ENCODE assay signal across 22 mouse cellular contexts in genomic region chr1:87164164-87164795, GRCm38 (mm10). TPM values are rescaled to one million over a fixed set of nuclear protein-coding genes. Genes with fewer than 3 reads are reported as not detected.
DNase-seq lines count a peak whose midpoint lies in the region; ATAC-seq and TF ChIP-seq lines count a peak whose summit lies in the region.
"Had no signal": no experiment of that assay in that cellular context is flagged by ENCODE, and none has a peak within 500 bp of the region (broad histone marks: within the 10 kb centered on the region; RNA-seq: fewer than 3 reads in every experiment).

No protein-coding gene starts in this region.

- no peak for DNase-seq in kidney, postnatal 0 days (ENCODE audit: low spot score)
- no peak for DNase-seq in kidney, postnatal 10 days
- peak; percentile 32 for DNase-seq in forebrain, embryonic 14.5 days (ENCODE audit: low spot score)
- no peak for DNase-seq in hindbrain, embryonic 14.5 days (ENCODE audit: low spot score)
- no peak for DNase-seq in gastrocnemius, adult 18-20 months (ENCODE audit: low spot score)
- DNase-seq in cerebellum, adult 9-11 months, result no peak
- DNase-seq: adrenal gland, postnatal 36 days; cerebellum, adult 9-10 months; embryo, embryonic 11 days; gastrocnemius, postnatal 14 days; kidney, adult 18-20 months; left cerebral cortex, postnatal 4 days; lung, adult 18-20 months; lung, postnatal 4 days; thymus, adult 2 months had no signal

- no peak overlapping the region for H3K4me2 ChIP-seq in kidney, postnatal 0 days (ENCODE audit: low read length)
- H3K4me2 ChIP-seq in forebrain, embryonic 14.5 days (ENCODE audit: low read length), result no peak overlapping the region
- H3K4me2 ChIP-seq in hindbrain, embryonic 14.5 days (replicated peaks), result no peak overlapping the region
- H3K4me2 ChIP-seq in neural tube, embryonic 12.5 days (replicated peaks), result no peak overlapping the region
- H3K4me2 ChIP-seq: stomach, embryonic 15.5 days had no signal

- peak; percentile 33; the same call in 1 of the 2 replicates for ATAC-seq in kidney, postnatal 0 days (replicated peaks; ENCODE audit: low FRiP score, low read depth)
- ATAC-seq in forebrain, embryonic 14.5 days, result peak; percentile 54; the same call in 1 of the 2 replicates
- peak; percentile 11; the same call in 1 of the 2 replicates for ATAC-seq in hindbrain, embryonic 14.5 days (ENCODE audit: low FRiP score)
- ATAC-seq in neural tube, embryonic 12.5 days (ENCODE audit: low FRiP score, low read depth), result 0 out of 2 replicates have a peak, but pooled peaks have one; percentile 39
- ATAC-seq in CD4-positive, CD25-positive, alpha-beta regulatory T cell, adult 4 months, result no peak

- H3K9me3 ChIP-seq in kidney, postnatal 0 days (replicated peaks; ENCODE audit: low read length), result no peaks in the 10 kb centered on the region
- H3K9me3 ChIP-seq in forebrain, embryonic 14.5 days (replicated peaks; ENCODE audit: control insufficient read depth, low read length), result no peaks in the 10 kb centered on the region
- H3K9me3 ChIP-seq in hindbrain, embryonic 14.5 days (ENCODE audit: control insufficient read depth, low read length), result no peaks in the 10 kb centered on the region
- no peaks in the 10 kb centered on the region for H3K9me3 ChIP-seq in neural tube, embryonic 12.5 days
- H3K9me3 ChIP-seq: stomach, embryonic 15.5 days had no signal

- 0 out of 2 replicates have a peak, but pooled peaks cover 3% of the 10 kb centered on the region for H3K27me3 ChIP-seq in kidney, postnatal 0 days (ENCODE audit: insufficient read depth, low read length)
- no peaks in the 10 kb centered on the region for H3K27me3 ChIP-seq in forebrain, embryonic 14.5 days (replicated peaks; ENCODE audit: control insufficient read depth, insufficient read depth, low read length)
- no peaks in the 10 kb centered on the region for H3K27me3 ChIP-seq in hindbrain, embryonic 14.5 days (ENCODE audit: control insufficient read depth, insufficient read depth, low read length)
- peaks cover 6% of the 10 kb centered on the region; the same call in 1 of the 2 replicates for H3K27me3 ChIP-seq in neural tube, embryonic 12.5 days (replicated peaks)

- H3K4me1 ChIP-seq in kidney, postnatal 0 days (replicated peaks; ENCODE audit: insufficient read depth, low read length), result no peaks in the 10 kb centered on the region
- peaks cover 13% of the 10 kb centered on the region for H3K4me1 ChIP-seq in forebrain, embryonic 14.5 days (ENCODE audit: control insufficient read depth, insufficient read depth, low read length)
- peaks cover 21% of the 10 kb centered on the region for H3K4me1 ChIP-seq in hindbrain, embryonic 14.5 days (replicated peaks; ENCODE audit: control insufficient read depth, insufficient read depth, low read length)
- peaks cover 18% of the 10 kb centered on the region for H3K4me1 ChIP-seq in neural tube, embryonic 12.5 days
- H3K4me1 ChIP-seq: stomach, embryonic 15.5 days had no signal

- H3K27ac ChIP-seq in kidney, postnatal 0 days, result no peak overlapping the region
- H3K27ac ChIP-seq in forebrain, embryonic 14.5 days (ENCODE audit: low read depth, low read length), result peak overlapping the region; percentile 46; the same call in 1 of the 2 replicates
- H3K27ac ChIP-seq in hindbrain, embryonic 14.5 days, result peak overlapping the region; percentile 56; the same call in 1 of the 2 replicates
- H3K27ac ChIP-seq in neural tube, embryonic 12.5 days, result no peak overlapping the region
- H3K27ac ChIP-seq: stomach, embryonic 15.5 days had no signal

- no peaks in the 10 kb centered on the region for H3K36me3 ChIP-seq in kidney, postnatal 0 days (ENCODE audit: insufficient read depth, low read length)
- H3K36me3 ChIP-seq in forebrain, embryonic 14.5 days (ENCODE audit: control insufficient read depth, insufficient read depth, low read length), result no peaks in the 10 kb centered on the region
- H3K36me3 ChIP-seq in hindbrain, embryonic 14.5 days (replicated peaks; ENCODE audit: control insufficient read depth, insufficient read depth), result no peaks in the 10 kb centered on the region
- no peaks in the 10 kb centered on the region for H3K36me3 ChIP-seq in neural tube, embryonic 12.5 days
- H3K36me3 ChIP-seq: stomach, embryonic 15.5 days had no signal

- 17% methylated on average over 11 of the region's 11 CpGs for WGBS in kidney, postnatal 0 days
- WGBS in forebrain, embryonic 14.5 days, result 25% methylated on average over 11 of the region's 11 CpGs
- 27% methylated on average over 11 of the region's 11 CpGs for WGBS in hindbrain, embryonic 14.5 days
- 27% methylated on average over 11 of the region's 11 CpGs for WGBS in neural tube, embryonic 12.5 days

- no peak overlapping the region for H3K9ac ChIP-seq in kidney, postnatal 0 days (ENCODE audit: low read depth, low read length)
- H3K9ac ChIP-seq in forebrain, embryonic 14.5 days (ENCODE audit: low read length), result no peak overlapping the region
- H3K9ac ChIP-seq in hindbrain, embryonic 14.5 days, result no peak overlapping the region
- no peak overlapping the region for H3K9ac ChIP-seq in neural tube, embryonic 12.5 days
- H3K9ac ChIP-seq: stomach, embryonic 15.5 days had no signal

- no peak for TF ChIP-seq CTCF in kidney, postnatal 0 days (IDR thresholded peaks at IDR 0.05; ENCODE audit: low read depth)

- H3K4me3 ChIP-seq in kidney, postnatal 0 days (replicated peaks; ENCODE audit: low read depth, low read length), result no peak overlapping the region
- no peak overlapping the region for H3K4me3 ChIP-seq in forebrain, embryonic 14.5 days (ENCODE audit: low read depth, low read length)
- no peak overlapping the region for H3K4me3 ChIP-seq in hindbrain, embryonic 14.5 days (replicated peaks; ENCODE audit: low read length)
- H3K4me3 ChIP-seq in neural tube, embryonic 12.5 days, result no peak overlapping the region
- H3K4me3 ChIP-seq: stomach, embryonic 15.5 days had no signal

RNA-seq across cellular contexts. Expression of gene Ecel1, which starts 8.0 kb away (rescaled TPM):
- 0.05 and 0.11 TPM in 2 replicates for polyA plus RNA-seq in kidney, postnatal 0 days (2015; fragmentation: Nextera tagmentation; extraction: Ambion mirVana)
- polyA plus RNA-seq in forebrain, embryonic 14.5 days (2014; fragmentation: Nextera tagmentation; extraction: Ambion mirVana), result 18.1 and 18.4 TPM in 2 replicates
- polyA plus RNA-seq in hindbrain, embryonic 14.5 days (2014; fragmentation: Nextera tagmentation; extraction: Ambion mirVana), result 41.7 and 44.0 TPM in 2 replicates
- 65.3 and 70.1 TPM in 2 replicates for polyA plus RNA-seq in neural tube, embryonic 12.5 days (2016; fragmentation: Nextera tagmentation; extraction: Ambion mirVana)
- total RNA-seq in gastrocnemius, adult 18-20 months (2021), result not detected
- under 1 TPM; 0.51 to 0.54 TPM for polyA plus RNA-seq in CD4-positive, CD25-positive, alpha-beta regulatory T cell, adult 4 months (2017; shearing (Covaris generic))
- total RNA-seq: gastrocnemius, postnatal 14 days; heart, adult 8-10 months; liver, adult 2 months had no signal
- polyA plus RNA-seq: liver, adult 2 months had no signal

RNA-seq across cellular contexts. Expression of gene Prss56, which starts 18.8 kb away (rescaled TPM):
- 0.07 TPM in 1 of 2 replicates, not detected in the other for polyA plus RNA-seq in kidney, postnatal 0 days (2015; fragmentation: Nextera tagmentation; extraction: Ambion mirVana)
- polyA plus RNA-seq in forebrain, embryonic 14.5 days (2014; fragmentation: Nextera tagmentation; extraction: Ambion mirVana), result 0.58 and 1.1 TPM in 2 replicates
- polyA plus RNA-seq in hindbrain, embryonic 14.5 days (2014; fragmentation: Nextera tagmentation; extraction: Ambion mirVana), result 4.0 and 5.1 TPM in 2 replicates
- polyA plus RNA-seq in neural tube, embryonic 12.5 days (2016; fragmentation: Nextera tagmentation; extraction: Ambion mirVana), result 2.7 and 4.6 TPM in 2 replicates
- not detected for total RNA-seq in gastrocnemius, adult 18-20 months (2021)
- polyA plus RNA-seq in CD4-positive, CD25-positive, alpha-beta regulatory T cell, adult 4 months (2017; shearing (Covaris generic)), result not detected
- total RNA-seq: adrenal gland, postnatal 36 days; gastrocnemius, postnatal 14 days; heart, adult 8-10 months; liver, adult 2 months had no signal
- polyA plus RNA-seq: heart, embryonic 16.5 days; liver, adult 2 months; spleen, adult 2 months; stomach, embryonic 15.5 days had no signal

RNA-seq across cellular contexts. Expression of gene Chrnd, which starts 26.1 kb away (rescaled TPM):
- polyA plus RNA-seq in kidney, postnatal 0 days (2015; fragmentation: Nextera tagmentation; extraction: Ambion mirVana), result 0.17 and 0.20 TPM in 2 replicates
- polyA plus RNA-seq in forebrain, embryonic 14.5 days (2014; fragmentation: Nextera tagmentation; extraction: Ambion mirVana), result not detected in 2 replicates
- polyA plus RNA-seq in hindbrain, embryonic 14.5 days (2014; fragmentation: Nextera tagmentation; extraction: Ambion mirVana), result not detected in 2 replicates
- polyA plus RNA-seq in neural tube, embryonic 12.5 days (2016; fragmentation: Nextera tagmentation; extraction: Ambion mirVana), result 0.53 and 0.60 TPM in 2 replicates
- 1 to 10 TPM; 2.4 to 3.2 TPM for total RNA-seq in gastrocnemius, adult 18-20 months (2021)
- polyA plus RNA-seq in CD4-positive, CD25-positive, alpha-beta regulatory T cell, adult 4 months (2017; shearing (Covaris generic)), result not detected
- total RNA-seq: adrenal gland, postnatal 36 days; heart, adult 8-10 months; left cerebral cortex, postnatal 4 days; liver, adult 2 months had no signal
- polyA plus RNA-seq: liver, adult 2 months; spleen, adult 2 months had no signal

RNA-seq across cellular contexts. Expression of gene Akp3, which starts 39.5 kb away (rescaled TPM):
- polyA plus RNA-seq in kidney, postnatal 0 days (2015; fragmentation: Nextera tagmentation; extraction: Ambion mirVana), result not detected in 2 replicates
- polyA plus RNA-seq in forebrain, embryonic 14.5 days (2014; fragmentation: Nextera tagmentation; extraction: Ambion mirVana), result not detected in 2 replicates
- polyA plus RNA-seq in hindbrain, embryonic 14.5 days (2014; fragmentation: Nextera tagmentation; extraction: Ambion mirVana), result not detected in 2 replicates
- polyA plus RNA-seq in neural tube, embryonic 12.5 days (2016; fragmentation: Nextera tagmentation; extraction: Ambion mirVana), result not detected in 2 replicates
- total RNA-seq in gastrocnemius, adult 18-20 months (2021), result not detected
- polyA plus RNA-seq in CD4-positive, CD25-positive, alpha-beta regulatory T cell, adult 4 months (2017; shearing (Covaris generic)), result not detected
- total RNA-seq: adrenal gland, postnatal 36 days; gastrocnemius, postnatal 14 days; heart, adult 8-10 months; left cerebral cortex, postnatal 4 days; liver, adult 2 months had no signal
- polyA plus RNA-seq: heart, embryonic 16.5 days; liver, adult 2 months; spleen, adult 2 months; stomach, embryonic 15.5 days had no signal

RNA-seq across cellular contexts. Expression of gene Chrng, which starts 40.2 kb away (rescaled TPM):
- not detected in 2 replicates for polyA plus RNA-seq in kidney, postnatal 0 days (2015; fragmentation: Nextera tagmentation; extraction: Ambion mirVana)
- polyA plus RNA-seq in forebrain, embryonic 14.5 days (2014; fragmentation: Nextera tagmentation; extraction: Ambion mirVana), result not detected in 2 replicates
- not detected in 2 replicates for polyA plus RNA-seq in hindbrain, embryonic 14.5 days (2014; fragmentation: Nextera tagmentation; extraction: Ambion mirVana)
- polyA plus RNA-seq in neural tube, embryonic 12.5 days (2016; fragmentation: Nextera tagmentation; extraction: Ambion mirVana), result 2.0 and 3.2 TPM in 2 replicates
- not detected for total RNA-seq in gastrocnemius, adult 18-20 months (2021)
- polyA plus RNA-seq in CD4-positive, CD25-positive, alpha-beta regulatory T cell, adult 4 months (2017; shearing (Covaris generic)), result under 1 TPM in 1 of 2 experiments, not detected in 1; 0.30 TPM
- total RNA-seq: adrenal gland, postnatal 36 days; heart, adult 8-10 months; left cerebral cortex, postnatal 4 days; liver, adult 2 months had no signal
- polyA plus RNA-seq: liver, adult 2 months; spleen, adult 2 months had no signal

Comparison
In these comparisons a context has a peak if more than half of its experiments do, and no peak if none do; other contexts are left out.
1. H3K27ac ChIP-seq: peak in forebrain, embryonic 14.5 days (single experiment) and hindbrain, embryonic 14.5 days (single experiment); none in kidney, postnatal 0 days (single experiment) and neural tube, embryonic 12.5 days (single experiment).
2. RNA of gene Ecel1, which starts 8.0 kb away (polyA plus RNA-seq): 65.3 to 70.1 TPM in neural tube, embryonic 12.5 days, 41.7 to 44.0 TPM in hindbrain, embryonic 14.5 days and 18.1 to 18.4 TPM in forebrain, embryonic 14.5 days; 0.51 to 0.54 TPM in CD4-positive, CD25-positive, alpha-beta regulatory T cell, adult 4 months and 0.05 to 0.11 TPM in kidney, postnatal 0 days; every median in the first group is over 10 times any median in the second.